Mouse (Mus musculus) MEL (cell line): ENCODE measurements at regions not wholly inside any gene's neighbourhood (a gene's known extent, or its start where the extent isn't known, plus 50 kb on each side); places are given as distances from the start of the nearest gene placed in this dataset.
"Not testable (repeated sequence)": the region's sequence is repeated elsewhere in the genome, so short reads cannot be mapped to it uniquely, and the experiment has no call there.

Experiments
- DNase-seq: peaks from one replicate; pipeline ENCODE4 v3.0.0; 2011; ENCODE audit warnings: low read depth, low spot score
- H3K27ac ChIP-seq: 2 replicates; pipeline ENCODE4 v1.5.1; 2012; ENCODE audit warnings: low read depth, mild to moderate bottlenecking, control low read depth, low read length, moderate library complexity; ENCODE audit not compliant: control insufficient read depth
- H3K27me3 ChIP-seq, 2 experiments: fragments of 150-350 bp in 1 of 2; sonication (generic) in 1 of 2; 2 replicates each; pipeline ENCODE4 v1.6.1; 2012; ENCODE audit warnings: low read length in 2 of 2, mild to moderate bottlenecking in 2 of 2, improper control_type of control experiment in 1 of 2, moderate library complexity in 1 of 2; ENCODE audit not compliant: insufficient read depth in 2 of 2, control insufficient read depth in 1 of 2
- H3K36me3 ChIP-seq, 2 experiments: 2 replicates each; pipeline ENCODE4 v1.6.1; 2012 to 2014; ENCODE audit warnings: low read length in 2 of 2, improper control_type of control experiment in 1 of 2, inconsistent platforms in 1 of 2, mild to moderate bottlenecking in 1 of 2; ENCODE audit not compliant: insufficient read depth in 2 of 2, control insufficient read depth in 1 of 2
- H3K4me1 ChIP-seq, 2 experiments: fragments of 150-350 bp in 1 of 2; sonication (generic) in 1 of 2; 2 replicates each; pipeline ENCODE4 v1.6.1; 2012; ENCODE audit warnings: low read length in 2 of 2, improper control_type of control experiment in 1 of 2, mild to moderate bottlenecking in 1 of 2; ENCODE audit not compliant: insufficient read depth in 2 of 2, control insufficient read depth in 1 of 2
- H3K4me3 ChIP-seq, 2 experiments: fragments of 150-350 bp in 1 of 2; sonication (generic) in 1 of 2; 2 replicates each; pipeline ENCODE4 v1.5.1; 2012; ENCODE audit warnings: low read depth in 2 of 2, low read length in 2 of 2, mild to moderate bottlenecking in 2 of 2, moderate library complexity in 2 of 2, control low read depth in 1 of 2, improper control_type of control experiment in 1 of 2; ENCODE audit not compliant: control insufficient read depth in 1 of 2, insufficient read depth in 1 of 2
- H3K79me2 ChIP-seq: 2 replicates; pipeline ENCODE4 v1.6.1; 2012; ENCODE audit warnings: mild to moderate bottlenecking, low read length, moderate library complexity; ENCODE audit not compliant: control insufficient read depth, poor library complexity, insufficient read depth
- H3K9ac ChIP-seq: 2 replicates; pipeline ENCODE4 v1.6.1; 2012; ENCODE audit warnings: low read depth, mild to moderate bottlenecking, control low read depth, low read length, moderate library complexity; ENCODE audit not compliant: control insufficient read depth, poor library complexity, severe bottlenecking
- H3K9me3 ChIP-seq: fragments of 150-350 bp; sonication (generic); replicated peaks from 2 replicates; pipeline ENCODE4 v1.6.1; 2012; ENCODE audit warnings: mild to moderate bottlenecking, low read length, improper control_type of control experiment, moderate library complexity; ENCODE audit not compliant: insufficient read depth
- CTCF ChIP-seq, 3 experiments: IDR thresholded peaks in 2 of 3; conservative IDR thresholded peaks in 1 of 3; 2 replicates each; pipeline ENCODE4 v1.5.1; 2011 to 2012; ENCODE audit warnings: low read length in 3 of 3, low read depth in 2 of 3, mild to moderate bottlenecking in 2 of 3, improper control_type of control experiment in 1 of 3, inconsistent platforms in 1 of 3, mixed read lengths in 1 of 3, moderate library complexity in 1 of 3; ENCODE audit not compliant: control insufficient read depth in 1 of 3, insufficient read depth in 1 of 3, poor library complexity in 1 of 3, severe bottlenecking in 1 of 3
- GABPA ChIP-seq: IDR thresholded peaks from 2 replicates; pipeline ENCODE4 v1.6.1; 2012; ENCODE audit warnings: low read depth, mild to moderate bottlenecking, inconsistent platforms, low read length, improper control_type of control experiment, moderate library complexity
- JUND ChIP-seq: IDR thresholded peaks from 2 replicates; pipeline ENCODE4 v1.6.1; 2011; ENCODE audit warnings: low read depth, mild to moderate bottlenecking, improper control_type of control experiment, low read length
- MAX ChIP-seq: IDR thresholded peaks from 2 replicates; pipeline ENCODE4 v1.6.1; 2011; ENCODE audit warnings: low read length, improper control_type of control experiment
- MEF2A ChIP-seq: IDR thresholded peaks from 2 replicates; pipeline ENCODE4 v1.6.1; 2014; ENCODE audit warnings: low read depth, mild to moderate bottlenecking, inconsistent platforms, low read length, improper control_type of control experiment; ENCODE audit not compliant: poor library complexity, insufficient replicate concordance, severe bottlenecking; ENCODE audit errors: extremely low read depth
- RAD21 ChIP-seq: IDR thresholded peaks from 2 replicates; pipeline ENCODE4 v1.6.1; 2011; ENCODE audit warnings: mild to moderate bottlenecking, low read depth, low read length, improper control_type of control experiment
- RCOR1 ChIP-seq: IDR thresholded peaks from 2 replicates; pipeline ENCODE4 v1.6.1; 2012; ENCODE audit warnings: low read depth, mild to moderate bottlenecking, inconsistent platforms, low read length, improper control_type of control experiment
- SMC3 ChIP-seq: IDR thresholded peaks from 2 replicates; pipeline ENCODE4 v1.6.1; 2011; ENCODE audit warnings: low read depth, low read length, improper control_type of control experiment
- TBP ChIP-seq: IDR thresholded peaks from 2 replicates; pipeline ENCODE4 v1.8.0; 2011; ENCODE audit warnings: low read depth, low read length, improper control_type of control experiment
- UBTF ChIP-seq: IDR thresholded peaks from 2 replicates; pipeline ENCODE4 v1.6.1; 2012; ENCODE audit warnings: low read depth, mild to moderate bottlenecking, inconsistent platforms, low read length, improper control_type of control experiment, moderate library complexity, borderline replicate concordance; ENCODE audit not compliant: insufficient read depth
- USF1 ChIP-seq: IDR thresholded peaks from 2 replicates; pipeline ENCODE4 v1.6.1; 2014; ENCODE audit warnings: low read depth, mild to moderate bottlenecking, inconsistent platforms, low read length, improper control_type of control experiment, moderate library complexity

DNA sequence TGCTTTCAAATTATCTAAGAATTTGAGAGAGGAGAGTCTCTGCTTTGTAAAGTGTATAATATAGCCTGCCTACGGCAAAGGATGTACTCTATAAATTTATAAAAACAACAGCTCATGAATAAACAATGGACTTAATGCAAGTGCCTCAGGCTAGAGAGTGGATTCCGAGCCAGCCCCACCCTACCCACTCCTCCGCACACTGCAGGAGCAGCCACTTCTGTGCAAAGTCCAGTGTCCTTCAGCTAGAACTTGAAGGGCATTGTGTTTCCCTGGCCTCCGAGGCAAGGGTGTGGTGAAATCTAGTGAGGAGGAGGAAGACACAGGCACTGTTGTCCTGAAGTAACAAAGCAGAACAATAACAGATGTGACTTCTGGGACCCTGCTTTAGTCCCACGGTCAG, 98.4 kb upstream of the Arl4c start:
- no peaks in the 10 kb centered on the region for H3K36me3 ChIP-seq
- H3K79me2 ChIP-seq: no peaks in the 10 kb centered on the region
- H3K27ac ChIP-seq: no peak overlapping the region
- no peaks in the 10 kb centered on the region for H3K27me3 ChIP-seq
- DNase-seq: no peak
- H3K4me1 ChIP-seq: no peaks in the 10 kb centered on the region
- no peak overlapping the region for H3K4me3 ChIP-seq
- TF ChIP-seq RAD21: no peak
- TF ChIP-seq SMC3: no peak
- no peak for TF ChIP-seq MEF2A
- no peak for TF ChIP-seq JUND
- no peak for TF ChIP-seq UBTF
- no peak for TF ChIP-seq TBP
- no peak for TF ChIP-seq MAX
- TF ChIP-seq GABPA: no peak
- H3K9me3 ChIP-seq: no peaks in the 10 kb centered on the region
- H3K9ac ChIP-seq: no peak overlapping the region

DNA sequence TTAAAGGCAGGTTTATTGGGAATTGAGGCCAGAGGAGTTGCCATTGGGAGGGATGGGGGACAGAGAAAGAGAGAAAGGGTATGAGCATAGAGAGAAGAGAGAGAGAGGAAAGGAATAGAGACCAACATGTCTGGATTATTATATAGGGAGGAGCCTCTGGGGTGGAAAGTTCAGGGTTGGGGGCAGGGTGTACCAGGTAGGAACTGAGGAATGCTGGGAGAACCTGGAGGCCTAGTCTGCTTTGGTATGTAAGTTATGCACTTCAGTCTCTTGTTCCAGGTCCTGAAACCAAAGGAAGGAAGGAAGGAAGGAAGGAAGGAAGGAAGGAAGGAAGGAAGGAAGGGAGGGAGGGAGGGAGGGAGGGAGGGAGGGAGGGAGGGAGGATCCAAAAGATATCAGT, 99.1 kb upstream of the Arl4c start:
- not testable (repeated sequence) for H3K4me1 ChIP-seq, H3K9me3 ChIP-seq, H3K4me3 ChIP-seq, H3K79me2 ChIP-seq, H3K27me3 ChIP-seq, DNase-seq, H3K9ac ChIP-seq, H3K27ac ChIP-seq, H3K36me3 ChIP-seq

DNA sequence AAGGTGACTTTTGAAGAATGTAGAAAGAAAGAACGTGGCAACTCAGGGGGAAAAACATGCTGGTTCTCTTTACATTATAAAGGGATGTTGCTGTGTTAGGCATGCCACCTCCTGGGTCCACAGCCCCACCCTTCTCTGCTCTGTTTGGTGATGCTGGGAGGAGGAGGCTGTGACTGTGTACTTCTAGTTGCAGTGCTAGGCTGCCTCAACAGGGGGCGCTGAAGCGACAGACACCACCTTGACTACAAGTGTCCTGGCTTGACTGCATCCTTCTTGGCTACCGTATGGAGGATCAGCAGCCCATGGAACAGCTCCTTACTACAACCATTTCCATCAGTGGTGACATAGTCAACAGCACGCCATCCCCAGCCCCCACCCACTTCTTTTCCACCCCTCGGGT, 104.9 kb upstream of the Arl4c start:
- Histone ChIP-seq H3K79me2 (no peaks in the 10 kb centered on the region), H3K27ac (no peak overlapping the region), H3K36me3 (no peaks in the 10 kb centered on the region), H3K27me3 (no peaks in the 10 kb centered on the region), H3K4me3 (no peak overlapping the region), H3K4me1 (no peaks in the 10 kb centered on the region), H3K9me3 (no peaks in the 10 kb centered on the region), H3K9ac (no peak overlapping the region)
- no peak for DNase-seq
- TF ChIP-seq USF1 (no peak), CTCF (IDR thresholded peaks at IDR 0.05 in 2 of 3, conservative IDR thresholded peaks at IDR 0.05 in 1 of 3; ENCODE audit: control insufficient read depth in 1 of 3, insufficient read depth in 1 of 3, low read depth in 2 of 3, low read length in 3 of 3, poor library complexity in 1 of 3, severe bottlenecking in 1 of 3) (0 out of 6 replicates have a peak, but pooled peaks of 1 of the 3 experiments have one; percentile 1)

DNA sequence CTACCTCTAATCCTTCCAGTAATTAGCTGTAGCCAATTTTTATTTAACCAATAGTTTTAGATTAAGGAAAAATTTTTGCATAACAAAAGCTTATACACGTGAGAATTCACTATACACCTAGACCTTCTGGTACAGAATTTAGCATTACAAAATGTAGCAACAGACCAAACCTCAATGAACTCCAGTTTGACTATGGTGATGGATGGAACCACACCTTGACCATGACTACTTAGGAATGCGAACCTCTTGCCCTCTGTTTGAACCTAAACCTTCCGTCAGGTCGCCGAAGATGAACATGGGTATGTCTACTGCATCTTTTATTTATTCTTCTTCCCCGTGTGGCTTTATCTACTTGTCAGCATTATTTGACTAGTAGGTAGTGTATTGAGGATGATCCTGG, 105.9 kb upstream of the Arl4c start:
- Histone ChIP-seq H3K27me3 (no peaks in the 10 kb centered on the region), H3K4me3 (no peak overlapping the region), H3K4me1 (no peaks in the 10 kb centered on the region), H3K9ac (no peak overlapping the region), H3K36me3 (no peaks in the 10 kb centered on the region), H3K79me2 (no peaks in the 10 kb centered on the region), H3K9me3 (no peaks in the 10 kb centered on the region), H3K27ac (no peak overlapping the region)
- no peak for DNase-seq
- no peak for TF ChIP-seq RCOR1
